Mouse (Mus musculus): ENCODE results near the gene Rell1.

Rell1 gene

GRCm38 (mm10) chr5:63952039-63952438 is 16.7 kb downstream of the Rell1 start:
- DNase-seq (ENCODE audit: low spot score) = no peak

GRCm38 (mm10) chr5:63951421-63951911 is 17.2 kb downstream of the Rell1 start:
- peak; percentile 84 for DNase-seq (ENCODE audit: low spot score)

DNA sequence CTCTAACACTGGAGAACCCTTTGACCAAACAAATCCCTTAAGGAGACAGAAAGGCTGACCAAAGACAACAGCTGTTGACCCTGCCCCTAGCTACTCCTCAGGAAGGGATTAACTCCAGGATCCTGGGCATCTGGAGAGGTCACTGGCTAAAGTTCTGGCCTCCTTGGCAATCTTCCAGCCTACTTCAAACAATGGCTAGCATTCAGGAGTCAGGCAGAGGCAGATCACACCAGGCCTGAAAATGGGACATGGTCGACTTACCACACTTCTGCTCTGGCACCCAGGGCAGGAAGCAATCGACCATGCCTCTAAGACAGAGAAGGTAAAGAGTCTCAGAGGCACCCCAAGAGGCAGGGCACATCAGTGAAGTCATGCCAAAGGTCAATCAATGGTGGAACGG is 19.5 kb downstream of the Rell1 start:
- DNase-seq (ENCODE audit: low spot score) = peak; percentile 83

DNA sequence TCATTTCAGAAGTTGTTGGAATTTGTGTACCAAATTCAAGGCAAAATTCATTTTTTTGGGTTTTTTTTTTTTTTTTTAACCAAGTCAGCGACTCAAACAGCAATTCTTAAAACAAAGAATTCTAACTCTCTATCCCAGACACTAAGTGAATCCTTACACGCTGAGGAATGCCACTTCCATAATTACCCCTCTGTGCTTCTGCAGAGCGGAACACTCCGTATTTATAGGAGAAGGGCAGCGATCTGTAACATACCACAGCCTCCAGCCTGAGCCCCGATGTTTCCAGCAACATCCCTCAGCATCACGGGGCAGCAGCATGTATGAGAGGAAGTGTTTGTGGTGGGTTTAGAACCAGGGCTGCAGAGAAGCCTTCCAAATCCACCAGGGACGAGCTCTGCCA is 21.2 kb downstream of the Rell1 start:
- no peak for DNase-seq (ENCODE audit: low spot score)

GRCm38 (mm10) chr5:63943291-63943690 is 25.4 kb downstream of the Rell1 start:
- no peak for DNase-seq (ENCODE audit: low spot score)

- no peak for DNase-seq (ENCODE audit: low spot score)
Measured at GRCm38 (mm10) chr5:63941891-63942290, 26.8 kb downstream of the Rell1 start.

DNA sequence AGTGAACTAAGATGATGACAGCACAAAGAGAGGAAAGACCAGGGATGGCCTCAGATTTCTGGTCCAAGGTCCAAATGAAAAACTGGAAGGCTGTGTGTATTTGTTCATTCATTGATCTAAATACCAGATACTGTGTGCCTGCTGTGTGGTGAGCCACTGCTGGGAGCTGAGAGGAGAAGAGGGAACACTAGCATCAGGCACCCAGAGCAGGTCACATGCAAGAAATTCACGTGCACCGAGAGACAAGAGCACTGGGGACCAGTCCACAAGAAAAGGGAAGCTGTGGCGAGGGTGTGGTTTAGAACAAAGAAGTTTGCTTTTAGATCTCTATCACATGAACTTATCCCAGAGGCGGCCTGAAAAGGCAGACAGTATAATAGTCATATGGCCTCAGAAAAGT is 30.1 kb downstream of the Rell1 start:
- DNase-seq (ENCODE audit: low spot score) = no peak

GRCm38 (mm10) chr5:63936740-63937139 is 32.0 kb downstream of the Rell1 start:
- DNase-seq (ENCODE audit: low spot score) = no peak

- DNase-seq (ENCODE audit: low spot score) = no peak
Measured at GRCm38 (mm10) chr5:63935581-63935980, 33.1 kb downstream of the Rell1 start.

GRCm38 (mm10) chr5:63932829-63933228 is 35.9 kb downstream of the Rell1 start:
- no peak for DNase-seq (ENCODE audit: low spot score)

GRCm38 (mm10) chr5:63930824-63931358 is 37.8 kb downstream of the Rell1 start:
- no peak for DNase-seq (ENCODE audit: low spot score)

DNA sequence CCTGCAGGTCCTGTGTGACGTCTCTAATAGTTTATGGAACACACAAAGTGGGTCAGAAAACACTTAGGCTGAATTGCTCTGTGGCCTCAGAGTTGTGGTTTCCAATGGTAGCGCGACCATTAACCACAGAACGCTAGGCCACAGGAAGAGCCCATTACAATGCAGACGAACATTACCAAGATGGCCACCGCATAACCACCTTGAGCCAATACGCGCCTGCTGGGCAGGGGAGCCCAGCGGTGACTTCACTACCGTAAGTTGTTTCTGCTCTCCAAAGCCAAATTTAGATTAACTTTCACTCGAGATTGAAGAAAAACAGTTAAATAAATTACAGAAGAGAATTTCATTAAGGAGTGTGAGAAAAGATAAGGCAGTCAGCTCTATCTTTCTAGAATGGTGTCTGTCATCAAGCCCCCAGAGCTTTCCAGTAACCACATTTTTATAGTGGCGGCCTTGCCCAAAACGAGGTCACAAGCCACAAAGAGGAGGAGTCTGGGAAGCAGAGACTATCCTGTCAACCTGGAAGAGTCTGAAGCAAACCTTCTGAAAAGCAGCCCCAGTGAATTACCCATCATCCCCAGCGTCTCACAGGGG is 43.6 kb downstream of the Rell1 start:
- no peak for DNase-seq (ENCODE audit: low spot score)

DNA sequence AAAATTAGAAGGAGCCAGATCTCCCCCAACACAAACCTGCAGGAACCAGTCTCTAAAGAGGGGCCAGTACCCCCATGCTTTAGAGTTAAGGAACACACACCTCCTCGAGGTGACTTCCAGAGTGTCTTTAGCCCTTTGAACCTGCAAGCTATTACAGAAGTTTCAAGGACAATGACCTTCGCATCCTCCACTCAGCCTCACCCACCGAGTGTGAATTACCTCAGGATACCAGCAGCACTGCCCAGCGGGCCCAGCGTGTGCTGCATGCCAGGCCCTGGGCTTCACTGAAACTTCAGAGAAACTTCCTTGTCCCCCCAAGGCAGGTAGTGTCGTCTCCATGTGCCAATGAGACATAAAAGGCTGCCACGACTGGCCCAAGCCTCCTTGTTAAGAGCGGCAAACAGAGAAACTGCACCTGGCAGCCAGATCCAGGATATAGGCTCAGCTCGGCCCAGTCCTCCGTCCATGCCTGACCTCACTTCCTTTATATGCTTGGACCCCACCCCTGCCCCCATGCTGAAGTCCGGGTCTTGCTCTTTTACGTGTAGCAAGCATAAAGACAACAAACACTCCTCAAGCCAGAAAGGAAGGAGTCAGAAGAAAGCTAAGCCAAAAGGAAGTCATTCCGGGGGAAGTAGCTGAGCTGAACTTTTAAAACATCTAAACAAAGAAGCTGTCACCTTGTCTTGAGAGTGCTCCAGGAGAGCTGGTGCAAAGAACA is 45.2 kb downstream of the Rell1 start:
- DNase-seq (ENCODE audit: low spot score) = no peak

GRCm38 (mm10) chr5:63918201-63918600 is 50.5 kb downstream of the Rell1 start:
- no peak for DNase-seq (ENCODE audit: low spot score)

- no peak for DNase-seq (ENCODE audit: low spot score)
Measured at GRCm38 (mm10) chr5:63916457-63917139, 52.1 kb downstream of the Rell1 start.

DNA sequence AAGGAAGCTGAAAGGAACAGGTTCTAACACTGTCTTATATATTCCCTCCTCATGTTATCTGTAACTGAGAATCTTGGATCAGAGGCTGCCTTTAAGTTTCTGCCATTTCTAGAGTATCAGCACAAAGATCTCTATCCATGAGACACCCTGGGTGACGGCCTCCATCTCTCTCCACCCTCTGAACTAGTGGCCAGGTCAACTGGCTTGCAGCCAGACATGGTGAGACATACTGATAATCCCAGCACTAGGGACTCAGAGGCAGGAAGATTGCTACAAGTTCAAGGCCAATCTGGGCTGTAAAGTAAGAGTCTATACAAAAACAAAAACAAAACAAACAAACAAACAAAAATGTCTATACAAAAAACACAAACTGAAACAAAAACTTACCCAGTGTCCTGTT is 53.8 kb downstream of the Rell1 start:
- no peak for DNase-seq (ENCODE audit: low spot score)

DNA sequence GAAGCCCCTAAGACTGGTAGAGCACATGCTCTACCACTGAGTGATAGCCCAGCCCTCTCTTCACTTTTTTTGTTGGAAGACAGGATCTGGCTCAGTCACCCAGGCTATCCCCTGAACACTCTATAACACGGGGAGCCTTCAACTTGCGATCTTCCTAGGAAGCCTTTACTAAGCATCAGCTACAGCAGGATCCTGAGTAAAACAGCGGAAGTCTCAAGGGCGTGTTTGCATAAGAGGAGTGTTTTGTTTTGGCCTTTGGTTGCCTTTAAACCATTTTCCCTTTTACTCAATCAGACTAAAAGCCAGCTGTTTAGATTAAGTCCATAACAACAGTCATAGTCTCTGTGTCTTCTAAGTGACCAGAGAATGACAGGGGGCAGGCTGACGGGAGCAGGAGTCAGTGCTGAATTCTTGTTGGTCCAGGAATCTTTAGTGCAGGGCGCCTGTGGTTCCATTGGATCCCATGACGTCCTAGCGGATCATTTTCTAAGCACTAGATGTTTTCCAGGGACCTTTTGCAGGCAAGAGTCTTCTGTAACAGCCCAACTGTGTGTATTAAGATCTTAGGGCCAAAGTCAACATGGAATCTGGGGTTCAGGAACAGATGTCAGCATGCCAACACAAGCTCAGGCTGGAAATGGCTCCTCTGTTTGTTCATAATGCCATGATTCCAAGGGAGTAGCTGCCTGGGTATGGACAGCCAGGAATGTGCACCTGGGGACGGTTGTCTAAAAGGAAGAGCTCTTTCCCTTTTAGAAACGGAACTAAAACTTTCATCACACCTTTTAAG is 58.3 kb downstream of the Rell1 start:
- DNase-seq (ENCODE audit: low spot score) = no peak

GRCm38 (mm10) chr5:63907513-63907912 is 61.2 kb downstream of the Rell1 start:
- no peak for DNase-seq (ENCODE audit: low spot score)

GRCm38 (mm10) chr5:63906149-63907093 is 62.3 kb downstream of the Rell1 start:
- DNase-seq (ENCODE audit: low spot score) = peak; percentile 80

DNA sequence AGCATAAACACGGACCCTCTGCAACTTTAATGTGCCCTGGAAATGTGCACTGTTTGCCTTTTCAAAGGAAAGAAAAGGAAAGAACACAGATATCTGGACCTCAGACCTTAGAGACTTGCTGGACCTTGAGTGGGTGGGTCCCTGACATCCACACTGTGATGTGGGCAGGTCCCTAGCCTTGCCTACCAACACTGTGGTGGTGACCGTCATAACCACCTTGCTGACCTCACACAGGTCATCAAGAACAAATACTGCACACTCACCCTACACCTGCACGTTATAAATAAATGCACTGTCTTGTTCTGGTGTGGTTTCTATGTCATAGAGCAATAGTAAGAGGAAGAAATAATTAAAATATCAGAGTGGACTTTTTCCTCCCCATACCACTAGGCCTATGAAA is 65.4 kb downstream of the Rell1 start:
- DNase-seq (ENCODE audit: low spot score) = no peak

- no peak for DNase-seq (ENCODE audit: low spot score)
Measured at GRCm38 (mm10) chr5:63897820-63898110, 70.9 kb downstream of the Rell1 start.
